Mouse (Mus musculus): ENCODE results near the gene Tbk1. TPM values are rescaled to one million over a fixed set of nuclear protein-coding genes. Genes with fewer than 3 reads are reported as not detected.

Gene Tbk1
- 10 to 100 TPM; 38.2 to 41.2 TPM for total RNA-seq (2021)

DNA sequence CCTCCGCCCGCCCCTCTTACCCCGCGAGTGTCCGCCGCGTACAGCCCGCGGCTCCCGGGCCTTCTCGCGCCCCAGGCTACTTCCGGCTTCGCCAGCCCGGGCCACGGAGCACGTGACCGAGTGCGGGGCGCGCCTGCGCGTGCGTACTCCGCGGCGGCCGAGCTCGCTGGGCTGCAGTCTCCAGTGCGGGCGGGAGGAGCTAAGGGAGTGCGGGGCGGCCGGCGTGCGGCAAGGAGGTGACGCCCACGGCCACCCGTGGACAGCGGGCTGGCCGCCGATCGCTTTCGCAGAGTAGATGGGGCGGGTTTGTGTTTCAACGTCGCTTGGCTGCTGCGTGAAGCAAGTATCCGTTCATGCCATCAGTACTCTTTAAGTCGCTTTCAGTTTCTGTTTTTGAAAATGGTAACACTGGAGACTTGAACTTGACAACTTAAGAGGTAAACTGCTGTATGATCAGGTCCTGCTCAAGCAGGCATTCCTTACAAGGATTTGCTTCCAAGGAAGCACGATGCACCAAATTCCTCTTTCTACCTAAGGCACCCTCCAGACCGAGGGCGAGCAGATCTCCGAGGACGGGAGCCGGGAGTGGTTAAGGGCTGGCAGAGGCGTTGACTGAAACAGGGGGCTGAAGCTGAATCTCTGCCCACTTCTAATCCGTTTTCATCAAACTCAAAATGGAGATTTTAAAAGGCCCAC, at the start of gene Tbk1:
Tbk1 (minus strand) TSS at position 113 of the 696 bp plus-strand sequence.
- DNase-seq (ENCODE audit: extremely low spot score in 1 of 2, low spot score in 2 of 2): peak; percentile 90 to 97
- intact Hi-C loops (cut with DNase I): no loop called here

DNA sequence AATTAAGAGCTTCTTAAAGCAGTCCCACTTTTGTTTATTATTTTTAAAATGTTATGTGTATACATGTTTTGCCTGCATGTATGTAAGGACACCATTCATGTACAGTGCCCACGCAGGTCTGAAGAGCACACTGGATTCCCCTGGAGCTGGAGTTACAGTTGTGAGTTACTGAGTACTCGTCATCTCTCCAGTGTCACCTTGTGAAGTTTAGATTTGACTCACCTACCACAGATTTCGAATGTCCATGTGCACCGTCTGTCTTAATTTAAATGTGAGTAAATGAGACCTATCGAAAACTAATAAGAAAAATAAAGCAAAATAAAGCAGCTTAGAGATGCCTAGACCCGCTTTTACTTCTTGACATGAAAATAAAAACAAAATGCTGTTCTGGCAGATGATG, 49.7 kb upstream of the Tbk1 start:
- no peak for DNase-seq (ENCODE audit: extremely low spot score in 1 of 2, low spot score in 2 of 2)
- intact Hi-C loops (cut with DNase I): no loop called here

- DNase-seq (ENCODE audit: extremely low spot score in 1 of 2, low spot score in 2 of 2): no peak
- intact Hi-C loops (cut with DNase I): no loop called here
Measured at GRCm38 (mm10) chr10:121634159-121634558, 47.6 kb upstream of the Tbk1 start.

- no peak for DNase-seq (ENCODE audit: extremely low spot score in 1 of 2, low spot score in 2 of 2)
- intact Hi-C loops (cut with DNase I): no loop called here
Measured at GRCm38 (mm10) chr10:121628561-121629040, 42.0 kb upstream of the Tbk1 start.

DNA sequence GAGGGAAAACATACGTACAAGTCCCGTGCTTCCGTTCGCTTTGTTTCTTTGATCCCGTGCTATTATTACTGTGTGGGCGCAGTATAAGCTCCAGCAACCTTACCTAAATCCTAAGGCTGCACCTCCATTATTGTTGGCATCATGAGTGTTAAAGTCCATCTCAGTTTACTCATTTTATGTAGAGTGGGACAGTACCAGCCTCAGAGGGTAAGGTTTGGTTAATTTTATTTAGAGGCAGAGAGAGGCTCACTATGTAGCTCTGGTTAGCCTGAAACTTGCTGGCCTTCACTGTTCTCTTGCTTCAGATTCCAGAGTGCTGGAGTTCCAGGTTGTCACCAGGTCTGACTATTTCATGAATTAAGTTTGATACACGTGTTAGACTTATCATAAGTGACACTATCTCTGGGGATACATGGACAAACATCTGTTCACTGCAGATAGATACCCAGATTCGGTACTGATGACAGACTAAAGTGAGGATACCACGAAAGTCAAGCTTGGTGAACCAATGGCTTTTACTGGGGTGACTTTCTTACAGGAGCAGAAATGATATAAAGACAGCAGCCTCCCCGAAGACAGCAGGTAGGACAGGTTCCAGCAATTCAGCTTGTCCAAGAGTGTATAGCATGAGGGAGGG, 40.7 kb upstream of the Tbk1 start:
- no peak for DNase-seq (ENCODE audit: extremely low spot score in 1 of 2, low spot score in 2 of 2)

GRCm38 (mm10) chr10:121626186-121626882, 39.7 kb upstream of the Tbk1 start, which contains the start of gene Xpot:
Gene Xpot, minus strand, starts transcription at chr10:121626332.
- DNase-seq (ENCODE audit: extremely low spot score in 1 of 2, low spot score in 2 of 2): peak; percentile 98 to 99
- intact Hi-C loops (cut with DNase I): no loop called here

More for the DNA sequence above, 40.7 kb upstream of the Tbk1 start:
- intact Hi-C loops (cut with DNase I): no loop called here

DNA sequence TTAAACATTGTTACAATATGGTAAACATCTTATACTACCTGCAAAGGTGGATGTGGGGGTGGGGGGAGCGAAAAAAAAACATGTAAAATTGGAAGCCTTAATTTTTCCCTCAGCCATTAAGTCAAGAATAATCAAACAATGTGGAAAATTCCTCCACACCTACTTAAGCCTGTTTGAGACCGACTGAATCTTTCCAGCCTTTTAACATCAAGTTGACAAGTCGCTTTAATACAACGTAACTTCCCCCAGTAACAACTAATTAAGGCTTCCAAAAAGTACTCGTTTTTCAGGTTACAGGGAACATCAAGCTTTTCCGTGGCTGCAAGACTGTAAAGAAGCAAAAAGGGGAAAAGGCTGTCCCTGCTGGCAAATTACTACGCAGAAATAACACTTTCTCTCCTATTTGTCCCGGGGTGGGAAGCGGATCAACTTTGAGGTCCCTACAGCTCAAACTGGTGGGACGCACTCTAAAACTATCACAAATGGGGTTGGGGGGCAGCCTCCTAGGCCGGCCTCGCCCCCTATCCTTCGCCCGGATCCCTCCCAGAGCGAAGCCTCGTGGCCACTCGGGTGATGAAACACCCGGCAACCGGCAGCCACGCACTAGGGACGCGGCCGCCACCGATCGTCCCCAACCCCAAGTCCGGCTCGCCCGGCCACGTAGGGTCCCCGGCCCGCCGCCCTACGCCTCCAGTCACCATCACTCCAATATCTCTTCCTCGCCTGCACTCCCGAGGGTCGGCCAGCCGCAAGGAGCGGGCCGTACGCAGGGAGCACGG, 39.0 kb upstream of the Tbk1 start:
- intact Hi-C loops (cut with DNase I): no loop called here
- DNase-seq (ENCODE audit: extremely low spot score in 1 of 2, low spot score in 2 of 2): no peak

- intact Hi-C loops (cut with DNase I): no loop called here
- no peak for DNase-seq (ENCODE audit: extremely low spot score in 1 of 2, low spot score in 2 of 2)
Measured at GRCm38 (mm10) chr10:121625006-121625405, 38.4 kb upstream of the Tbk1 start.

- intact Hi-C loops (cut with DNase I): no loop called here
- no peak for DNase-seq (ENCODE audit: extremely low spot score in 1 of 2, low spot score in 2 of 2)
Measured at GRCm38 (mm10) chr10:121623670-121624069, 37.1 kb upstream of the Tbk1 start.

DNA sequence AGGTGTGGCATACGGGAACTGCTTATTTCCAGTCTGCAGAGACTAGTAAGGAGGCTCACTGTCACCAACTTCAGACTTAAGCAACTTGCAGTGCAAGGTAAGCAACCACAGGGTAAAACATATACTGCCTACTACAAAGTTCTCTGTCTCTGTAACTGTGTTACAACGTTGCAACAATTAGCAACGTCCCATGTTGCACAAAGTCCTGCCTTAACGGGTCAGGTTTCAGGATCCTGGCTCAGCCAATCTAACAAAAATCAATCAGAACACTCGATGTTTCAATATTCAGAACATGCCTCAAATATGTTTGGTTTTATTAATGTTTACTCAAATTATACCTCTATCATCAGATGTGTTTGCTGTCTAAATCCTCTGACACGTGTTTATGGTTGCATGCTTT, 35.8 kb upstream of the Tbk1 start:
- no peak for DNase-seq (ENCODE audit: extremely low spot score in 1 of 2, low spot score in 2 of 2)
- intact Hi-C loops (cut with DNase I): no loop called here

DNA sequence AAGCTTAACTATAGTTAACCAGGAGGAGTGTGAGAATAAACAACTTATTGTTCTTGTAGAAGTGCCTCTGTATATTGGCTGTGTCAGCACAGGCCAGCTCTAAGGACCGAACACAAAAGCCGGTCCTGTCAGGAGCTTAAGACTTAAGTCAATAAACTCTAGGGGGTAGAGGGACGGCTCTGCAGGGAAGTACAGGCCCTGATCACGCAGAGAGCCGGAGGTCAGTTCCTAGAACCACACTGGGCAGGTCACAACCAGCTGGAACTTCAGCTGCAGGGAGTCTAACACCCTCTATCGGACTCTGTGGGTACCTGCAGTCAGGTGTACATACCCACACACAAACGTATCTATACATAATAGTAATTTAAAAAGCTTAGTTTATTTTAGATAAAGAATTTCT, 29.3 kb upstream of the Tbk1 start:
- no peak for DNase-seq (ENCODE audit: extremely low spot score in 1 of 2, low spot score in 2 of 2)
- intact Hi-C loops (cut with DNase I): no loop called here

DNA sequence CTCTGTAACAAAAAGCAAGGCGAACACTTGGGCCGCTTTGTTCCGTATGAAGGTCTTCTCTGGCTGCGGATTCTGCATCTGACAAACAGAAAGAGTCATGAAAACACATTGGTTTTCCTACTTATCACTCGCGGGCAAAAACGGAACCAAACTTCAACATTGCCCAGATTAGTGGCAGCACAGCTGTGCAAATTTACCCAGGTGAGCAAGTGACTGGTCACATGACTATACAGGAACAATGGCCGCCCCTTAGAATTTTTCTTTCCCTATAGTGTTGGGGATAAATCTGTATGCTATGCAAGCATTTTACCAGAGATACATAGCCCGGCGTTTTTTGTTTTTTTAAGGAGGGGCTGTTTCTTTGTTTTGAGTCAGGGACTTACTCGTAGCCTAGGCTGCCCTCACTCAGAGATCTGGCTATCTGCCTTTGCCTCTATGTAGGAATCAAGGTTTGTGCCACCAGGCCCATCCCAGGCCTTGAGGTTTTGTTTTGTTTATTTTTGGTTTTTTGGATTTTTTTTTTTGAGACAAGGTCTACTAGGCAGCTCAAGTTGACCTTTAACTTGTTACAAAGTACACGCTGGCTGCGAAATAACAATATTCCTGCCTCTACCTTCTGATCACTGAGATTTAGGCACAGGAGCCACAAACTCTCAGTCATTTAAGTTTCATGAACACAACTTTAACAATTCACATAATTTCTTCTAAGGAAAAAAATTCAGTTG, 28.7 kb upstream of the Tbk1 start:
- no peak for DNase-seq (ENCODE audit: extremely low spot score in 1 of 2, low spot score in 2 of 2)
- intact Hi-C loops (cut with DNase I): no loop called here

DNA sequence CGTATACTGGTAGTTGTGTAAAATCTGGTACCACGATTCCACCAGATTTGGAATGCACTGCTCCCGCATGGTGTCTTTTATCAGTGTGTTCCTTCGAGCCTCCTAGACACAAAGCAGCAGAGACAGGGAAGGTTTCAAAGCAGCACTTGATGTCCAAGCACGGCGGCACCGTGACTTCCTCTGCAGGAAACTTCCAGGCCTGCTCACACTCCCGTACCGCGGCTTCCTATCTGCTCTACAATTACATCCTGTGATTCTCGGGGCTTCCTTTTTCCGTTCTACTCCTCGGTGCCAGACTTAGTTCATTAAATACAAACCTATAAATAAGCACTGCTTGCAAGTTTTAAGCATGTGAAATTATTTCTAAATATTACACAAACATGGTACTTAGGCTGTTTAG, 27.0 kb upstream of the Tbk1 start:
- intact Hi-C loops (cut with DNase I): no loop called here
- DNase-seq (ENCODE audit: extremely low spot score in 1 of 2, low spot score in 2 of 2): peak in 1 of 2 experiments; percentile 50

- intact Hi-C loops (cut with DNase I): no loop called here
- DNase-seq (ENCODE audit: extremely low spot score in 1 of 2, low spot score in 2 of 2): no peak
Measured at GRCm38 (mm10) chr10:121612448-121612847, 25.9 kb upstream of the Tbk1 start.

- intact Hi-C loops (cut with DNase I): no loop called here
- no peak for DNase-seq (ENCODE audit: extremely low spot score in 1 of 2, low spot score in 2 of 2)
Measured at GRCm38 (mm10) chr10:121611587-121611986, 25.0 kb upstream of the Tbk1 start.

DNA sequence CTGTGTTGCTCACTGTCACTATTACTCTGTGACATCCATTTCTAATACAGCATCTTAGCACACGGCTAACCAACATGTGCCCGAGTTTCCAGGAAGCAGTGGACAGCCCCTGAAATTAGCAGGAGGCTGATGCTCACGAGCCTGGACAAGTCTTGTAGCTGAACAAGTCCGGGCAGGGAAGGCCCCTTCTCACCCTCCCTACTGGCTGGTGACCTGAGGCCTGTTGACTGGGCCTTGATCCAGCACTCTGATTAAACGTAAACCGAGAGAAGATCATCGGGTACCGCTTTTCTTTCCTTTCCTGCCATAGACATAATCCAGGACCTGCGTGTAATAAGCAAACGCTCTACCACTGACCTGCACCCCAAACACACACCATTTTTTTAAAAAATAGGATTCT, 21.6 kb upstream of the Tbk1 start:
- intact Hi-C loops (cut with DNase I): no loop called here
- DNase-seq (ENCODE audit: extremely low spot score in 1 of 2, low spot score in 2 of 2): no peak

DNA sequence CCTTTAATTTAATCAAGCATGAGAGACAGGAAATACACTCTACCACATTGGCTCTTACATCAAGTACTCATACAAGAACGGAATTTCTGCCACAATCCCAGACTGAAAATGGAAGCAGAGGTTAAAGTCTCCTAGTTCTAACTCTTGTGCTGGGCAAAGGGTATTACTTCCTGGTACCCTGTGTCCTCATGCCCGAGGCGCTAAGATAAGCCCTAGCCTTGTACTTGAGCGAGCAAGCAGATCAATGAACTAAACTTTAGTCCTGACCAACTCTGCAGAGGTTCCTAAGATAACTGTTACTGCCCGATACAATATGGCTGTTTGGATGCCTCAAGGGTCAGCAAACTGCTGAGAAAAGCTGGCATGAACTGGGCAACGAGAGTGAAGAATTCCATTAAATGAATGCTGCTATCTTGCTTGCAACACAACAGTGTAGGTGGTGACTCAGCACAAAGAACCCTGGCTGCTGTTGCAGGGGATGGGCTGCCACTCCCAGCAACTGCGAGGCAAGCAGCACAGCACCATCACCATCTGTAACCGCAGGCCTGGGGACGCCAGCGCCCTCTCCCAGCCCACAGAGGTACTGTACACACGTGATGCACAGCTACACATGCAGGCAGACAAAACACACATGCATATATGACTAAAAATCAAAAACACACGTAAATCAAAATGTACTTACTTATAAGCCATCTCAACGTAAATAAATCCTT, 18.2 kb upstream of the Tbk1 start:
- DNase-seq (ENCODE audit: extremely low spot score in 1 of 2, low spot score in 2 of 2): no peak
- intact Hi-C loops (cut with DNase I): no loop called here

DNA sequence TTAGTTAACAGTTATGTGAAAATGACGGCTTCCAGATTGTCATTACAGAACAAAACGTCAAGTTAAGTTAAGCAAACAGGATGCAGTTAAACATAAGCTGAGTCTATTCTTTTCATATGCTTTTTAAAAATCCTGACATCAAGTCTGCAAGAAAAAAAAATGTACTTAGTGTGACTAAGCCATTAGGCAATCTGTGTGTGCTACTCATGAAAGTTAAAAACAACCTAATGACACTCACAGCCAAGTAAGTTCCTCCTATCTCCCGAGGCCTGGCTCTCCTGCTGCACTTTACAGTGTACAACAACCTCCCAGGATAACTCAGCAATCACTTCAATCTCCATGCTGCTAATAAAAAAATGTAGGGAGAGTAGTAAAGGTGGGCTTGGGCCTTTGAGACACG, 17.0 kb upstream of the Tbk1 start:
- intact Hi-C loops (cut with DNase I): no loop called here
- DNase-seq (ENCODE audit: extremely low spot score in 1 of 2, low spot score in 2 of 2): no peak
